Mouse (Mus musculus) monocyte, adult 5-6 weeks (primary cell): ENCODE data around the gene Katna1. TPM values are rescaled to one million over a fixed set of nuclear protein-coding genes. Genes with fewer than 3 reads are reported as not detected.

Source experiments
- ATAC-seq: fragments of 153-309, 156-312 bp; replicated peaks from 2 replicates; pipeline ENCODE4 v1.8.0; 2017; ENCODE audit warnings: mild to moderate bottlenecking; ENCODE audit not compliant: low TSS enrichment, insufficient number of reproducible peaks, severe bottlenecking, poor library complexity, low FRiP score
- total RNA-seq: library from RNA; stranded (forward); fragments of 200-1000, 200-491, 200-594 nt; gene quantifications from 3 replicates; pipeline ENCODE4 v1.2.3, GENCODE M21; 2017

Katna1 gene
- total RNA-seq, 1 experiment from 2014 or later: 106 TPM

DNA sequence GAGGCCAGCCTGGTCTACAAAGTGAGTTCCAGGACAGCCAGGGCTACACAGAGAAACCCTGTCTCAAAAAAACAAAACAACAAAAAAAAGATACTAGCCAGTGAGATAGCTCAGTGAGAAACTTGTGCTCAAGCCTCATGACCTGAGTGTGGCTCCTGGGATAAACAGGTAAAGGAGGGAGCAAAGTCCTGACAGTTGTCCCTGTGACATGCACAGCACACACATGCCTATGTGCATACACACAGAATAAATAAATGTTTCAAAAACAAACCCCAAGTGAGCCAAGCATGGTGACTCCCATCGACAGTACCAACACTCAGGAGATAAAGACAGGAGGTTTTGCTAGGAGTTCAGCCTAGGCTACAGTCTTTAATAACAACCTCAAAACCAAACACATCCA is 47.0 kb downstream of the Katna1 start:
- no peak for ATAC-seq

DNA sequence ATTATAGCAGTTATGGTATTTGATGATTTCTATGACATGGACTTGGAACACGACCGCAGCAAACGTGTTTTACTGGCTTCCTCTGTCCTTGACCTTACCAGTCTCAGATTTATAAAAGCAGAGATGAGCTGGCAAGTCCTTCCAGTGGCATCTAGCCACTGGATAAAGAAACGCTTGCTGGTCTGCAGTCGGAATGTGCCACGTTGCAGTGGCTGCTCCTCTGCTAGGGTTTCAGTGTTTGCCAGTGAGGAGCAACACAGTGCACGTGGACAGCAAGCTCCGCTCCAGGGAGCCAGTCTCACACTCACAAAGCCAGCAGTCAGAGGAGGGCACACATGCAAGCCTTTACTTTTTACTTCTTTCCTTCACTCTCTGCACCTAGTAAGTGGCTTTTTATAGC is 49.6 kb downstream of the Katna1 start:
- no peak for ATAC-seq

DNA sequence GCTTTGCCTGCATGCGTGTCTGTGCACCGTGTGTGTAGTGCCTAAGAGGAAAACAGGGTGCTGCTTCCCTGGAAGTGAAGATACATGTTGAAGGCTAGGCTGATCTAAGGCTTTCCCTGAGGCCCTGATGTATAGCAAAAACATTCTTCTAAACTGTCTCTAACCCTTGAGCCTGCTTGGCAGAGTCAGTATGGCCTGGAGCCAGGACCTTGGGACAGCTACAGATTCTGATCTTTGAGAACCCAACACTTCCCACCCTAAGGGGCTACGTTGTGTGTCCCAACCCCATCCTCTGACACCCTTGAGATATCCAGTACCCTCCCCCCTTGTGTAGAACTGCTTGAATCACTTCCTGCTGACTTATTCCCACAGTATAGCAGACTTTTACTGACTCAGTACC is 52.6 kb downstream of the Katna1 start:
- ATAC-seq: no peak

DNA sequence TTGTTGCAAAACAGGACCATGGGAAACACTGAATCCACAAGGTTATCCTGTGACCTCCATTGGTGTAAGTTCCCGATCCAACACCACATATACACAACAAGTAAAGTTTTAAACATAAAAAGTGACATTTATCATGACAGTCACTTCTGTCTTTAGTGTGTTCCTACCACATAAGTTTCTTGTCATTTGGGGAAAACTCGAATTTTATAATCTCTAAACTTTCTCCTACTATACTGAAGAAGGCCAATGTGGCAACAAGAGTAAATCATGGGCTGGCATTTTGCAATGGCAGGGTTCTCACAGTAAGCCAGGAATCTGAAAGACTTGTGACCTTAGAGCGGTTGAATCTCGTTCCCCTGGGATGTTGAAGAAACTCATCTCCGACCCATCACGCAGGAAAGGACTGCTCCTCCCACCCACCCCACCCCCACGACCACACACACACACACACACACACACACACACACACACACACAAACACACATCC is 54.0 kb downstream of the Katna1 start:
- no peak for ATAC-seq

DNA sequence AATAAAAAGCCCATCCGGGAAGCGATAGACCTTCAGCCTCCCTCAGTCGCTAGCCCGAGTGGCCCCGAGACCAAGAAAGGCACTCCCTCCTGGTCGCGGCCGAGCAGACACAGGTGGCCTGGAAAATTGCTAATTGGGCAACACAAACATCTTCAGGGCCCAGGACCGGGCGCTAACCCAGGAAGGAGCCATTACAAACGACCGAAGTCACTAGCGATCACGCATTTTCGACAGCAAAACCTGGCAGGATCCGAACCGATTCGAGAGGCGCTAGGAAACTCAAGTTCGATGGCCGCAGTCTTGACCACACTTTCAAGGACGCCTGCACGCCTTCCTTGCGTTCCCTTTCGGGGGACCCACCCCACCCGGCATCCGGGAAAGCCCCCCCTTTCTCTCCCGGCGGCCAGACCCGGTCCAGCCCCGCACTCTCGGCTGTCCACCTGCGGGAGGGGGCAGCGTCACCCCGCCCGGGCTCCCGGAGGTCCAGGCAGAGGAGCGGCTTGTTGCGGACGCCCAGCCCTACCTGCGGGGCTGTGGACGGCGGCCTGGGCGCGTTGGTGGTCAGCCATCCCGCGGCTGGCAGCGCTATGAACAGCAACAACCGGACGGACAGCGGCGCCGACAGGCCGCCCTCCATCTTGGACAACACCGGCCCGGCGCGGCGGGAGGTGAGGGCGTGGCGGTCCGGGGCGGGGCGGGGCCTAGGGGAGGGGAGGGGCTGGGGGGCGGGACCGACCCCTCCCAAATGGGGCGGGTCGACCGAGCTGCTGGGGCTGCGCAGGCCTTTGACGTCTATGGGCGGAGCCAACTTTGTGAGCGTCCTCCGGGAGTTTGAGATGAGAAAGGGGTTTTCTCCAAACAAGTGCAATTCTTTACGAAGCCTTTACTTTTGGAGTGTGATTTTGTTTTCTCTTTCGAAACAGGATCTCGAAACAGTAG is 54.7 kb downstream of the Katna1 start:
- peak; percentile 88 for ATAC-seq

DNA sequence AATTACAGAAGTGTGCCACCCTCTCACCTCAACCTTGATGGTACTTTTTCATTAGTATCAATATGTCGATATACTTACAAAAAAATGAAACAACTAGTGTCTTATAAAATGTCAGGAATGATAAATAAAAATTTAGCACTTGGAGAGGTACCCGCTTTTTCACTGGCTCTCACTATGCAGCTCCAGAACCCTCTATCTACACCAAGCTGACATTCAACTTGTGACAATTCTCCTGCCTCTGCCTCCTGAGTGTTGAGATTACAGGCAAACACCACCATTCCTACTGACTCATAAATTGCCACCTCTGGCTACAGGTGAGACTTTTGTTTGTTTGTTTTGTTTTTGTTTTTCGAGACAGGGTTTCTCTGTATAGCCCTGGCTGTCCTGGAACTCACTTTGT is 55.4 kb downstream of the Katna1 start:
- no peak for ATAC-seq

DNA sequence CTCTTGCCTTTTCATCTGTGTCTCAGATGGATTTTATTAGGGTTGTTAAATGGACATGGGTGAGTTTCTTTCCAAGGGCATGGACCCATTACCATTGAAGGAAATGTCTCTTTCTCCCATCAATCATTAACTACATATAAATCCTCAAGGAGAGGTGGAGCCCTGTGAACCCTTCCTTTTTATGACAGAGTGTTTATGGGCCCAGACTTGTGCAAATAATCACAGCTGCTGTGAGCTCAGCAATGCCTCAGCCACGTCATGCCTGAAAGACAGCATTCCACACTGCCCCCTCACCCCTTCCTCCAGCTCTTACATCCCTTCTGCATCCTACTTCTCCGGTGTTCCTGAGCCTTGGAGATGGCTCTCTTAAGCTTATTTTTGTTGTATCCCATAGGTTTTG is 61.5 kb downstream of the Katna1 start:
- no peak for ATAC-seq

DNA sequence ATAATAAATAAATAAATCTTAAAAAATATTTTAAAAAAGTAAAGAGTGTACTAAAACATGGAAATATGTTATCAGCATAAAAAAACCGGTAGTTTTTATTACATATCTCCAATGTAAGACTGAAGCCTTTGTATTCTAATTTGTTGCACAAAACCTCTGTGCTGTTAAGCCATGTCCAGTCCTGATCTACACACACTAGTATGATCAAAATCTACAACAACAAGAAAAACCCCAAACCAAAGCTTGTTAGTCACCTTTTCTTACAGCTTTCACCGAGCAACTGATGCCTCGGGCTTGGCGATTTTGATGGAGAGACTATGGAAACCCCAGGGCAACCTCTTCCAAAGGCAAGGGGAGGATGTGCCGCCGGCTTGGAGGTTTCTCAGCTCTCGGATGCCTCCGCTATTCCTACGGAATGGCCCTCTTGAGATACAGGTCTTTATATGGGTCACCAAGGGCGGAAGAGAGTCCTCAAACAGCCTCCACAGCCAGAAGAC is 66.5 kb downstream of the Katna1 start:
- no peak for ATAC-seq

DNA sequence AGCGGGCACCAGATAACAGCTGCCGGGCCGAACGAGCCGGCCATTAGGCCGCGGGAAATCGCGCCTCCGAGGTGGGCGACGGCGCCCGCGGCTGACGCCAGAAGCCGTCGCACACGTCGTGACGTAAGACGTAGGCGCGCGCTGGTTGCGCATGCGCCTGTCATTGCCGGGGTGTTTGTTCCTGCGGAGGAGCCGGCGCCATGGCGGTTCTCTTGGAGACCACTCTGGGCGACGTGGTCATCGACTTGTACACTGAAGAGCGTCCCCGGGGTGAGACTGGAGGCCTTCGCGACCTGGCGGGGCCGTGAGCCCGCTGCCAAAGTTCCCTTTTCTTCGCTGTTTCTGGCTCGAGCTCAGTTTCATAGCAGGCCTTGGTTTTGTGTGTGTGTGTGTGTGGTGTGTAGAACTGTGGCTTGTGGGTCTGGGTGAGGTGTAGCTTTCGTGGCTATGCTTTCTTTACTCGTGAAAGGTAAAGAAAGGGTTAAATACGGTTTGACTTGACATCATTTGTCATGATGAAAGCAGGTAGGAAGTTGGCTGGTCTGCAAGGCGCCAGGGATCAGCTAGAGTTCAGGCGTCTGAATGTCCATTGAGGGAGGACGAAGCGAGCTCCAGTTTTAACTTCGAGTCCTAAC is 67.1 kb downstream of the Katna1 start, which contains the start of the genes Ginm1 and Ppil4:
TSS of gene Ginm1 (minus strand) at position 74 of the 635 bp plus-strand sequence.
TSS of gene Ppil4 (plus strand) at position 141 of the 635 bp plus-strand sequence.
- ATAC-seq: peak; percentile 91

DNA sequence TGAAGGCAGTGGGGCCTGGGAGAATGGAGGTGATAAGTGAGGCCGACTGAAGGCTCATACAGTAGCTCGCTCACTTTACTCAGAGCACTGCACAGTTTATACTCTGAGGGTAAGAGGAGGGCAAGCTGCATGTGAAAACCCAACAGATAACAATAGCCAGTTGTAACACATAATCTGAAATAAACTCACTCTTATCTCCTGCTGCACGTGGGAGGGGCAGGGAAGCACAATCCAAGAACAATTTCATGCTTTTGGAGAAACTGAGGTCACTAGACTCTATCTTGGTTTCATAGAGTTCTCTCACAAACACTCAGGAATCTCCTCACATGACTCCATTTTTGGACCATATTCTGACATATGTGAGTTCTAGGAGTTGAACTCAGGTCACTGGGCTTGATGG is 75.5 kb downstream of the Katna1 start:
- ATAC-seq: no peak

DNA sequence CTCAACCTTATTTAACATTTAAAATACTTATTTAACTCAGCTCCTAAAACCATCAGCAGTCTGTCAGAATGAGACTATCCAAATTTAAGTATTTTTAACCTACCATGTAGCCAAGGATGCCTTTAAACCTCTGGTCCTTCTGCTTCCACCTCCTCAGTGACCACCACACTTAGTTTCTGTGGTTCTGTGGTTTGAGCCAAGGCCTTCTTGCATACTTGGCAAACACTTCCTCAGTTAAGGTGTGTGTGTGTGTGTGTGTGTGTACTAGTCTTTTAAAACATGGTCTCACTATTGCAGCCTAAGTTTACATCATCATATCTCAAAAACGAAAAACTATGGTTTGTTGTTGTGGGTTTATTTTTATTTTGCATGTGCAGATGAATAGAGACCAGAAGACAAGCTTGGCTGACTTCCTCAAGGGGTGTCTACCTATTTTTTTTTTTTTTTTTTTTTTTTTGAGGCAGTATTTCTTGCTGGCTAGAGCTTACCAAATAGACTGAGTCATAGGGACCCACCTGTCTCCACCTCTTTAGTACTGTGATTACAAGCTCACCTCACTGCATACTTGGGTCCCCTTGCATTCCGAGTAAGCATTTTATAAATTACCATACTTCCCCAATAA is 76.8 kb downstream of the Katna1 start:
- no peak for ATAC-seq

DNA sequence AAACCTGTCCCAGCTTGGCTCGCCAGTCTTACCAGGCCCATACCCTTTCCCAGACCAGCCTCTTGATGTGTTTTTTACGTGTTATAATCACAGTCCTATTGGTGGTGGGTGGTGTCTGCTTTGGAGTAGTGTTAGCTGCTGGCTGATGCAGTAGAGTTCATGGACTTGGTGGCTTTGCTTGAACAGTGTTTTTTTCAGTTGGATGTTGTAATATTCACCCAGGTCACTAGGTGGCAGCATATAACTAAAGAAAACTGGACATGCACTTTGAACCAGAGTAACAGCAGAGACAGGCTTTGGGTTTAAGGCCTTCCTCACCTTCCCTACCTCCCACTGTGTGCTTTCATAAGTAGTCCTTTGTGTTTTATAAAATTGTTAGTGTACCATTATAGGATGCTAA is 84.1 kb downstream of the Katna1 start:
- ATAC-seq: peak; percentile 76

Other genes with a start within 250 kb of the Katna1 start
- 0.10 to 1.9 TPM in 2 of 3 replicates, not detected in the other for gene Lrp11, start 136.2 kb upstream of the Katna1 start, total RNA-seq
- gene Nup43, start 58.5 kb upstream of the Katna1 start, total RNA-seq: 2.0 to 8.1 TPM (median 6.9 TPM) in 3 replicates
- gene Pcmt1, start 44.9 kb upstream of the Katna1 start, total RNA-seq: 52.2 to 103 TPM (median 83.1 TPM) in 3 replicates
- 13.5 to 30.5 TPM (median 15.2 TPM) in 3 replicates for gene Lats1, start 44.8 kb upstream of the Katna1 start, total RNA-seq
- gene Ginm1, start 66.8 kb downstream of the Katna1 start, total RNA-seq: 91.1 to 104 TPM (median 95.7 TPM) in 3 replicates
- 146 to 157 TPM (median 154 TPM) in 3 replicates for gene Ppil4, start 66.9 kb downstream of the Katna1 start, total RNA-seq
- gene Zc3h12d, start 106.5 kb downstream of the Katna1 start, total RNA-seq: 20.3 to 26.7 TPM (median 25.0 TPM) in 3 replicates
- 161 to 215 TPM (median 171 TPM) in 3 replicates for gene Tab2, start 230.2 kb downstream of the Katna1 start, total RNA-seq